Mouse (Mus musculus) ES-E14 (cell line): Measurements from ENCODE around the gene Krtap5-4.
"Not testable (repeated sequence)": the region's sequence is repeated elsewhere in the genome, so short reads cannot be mapped to it uniquely, and the experiment has no call there.

Experiments used
- HCFC1 ChIP-seq: IDR thresholded peaks from 2 replicates; pipeline ENCODE4 v1.6.1; 2012; ENCODE audit warnings: low read length, inconsistent platforms, borderline replicate concordance; ENCODE audit not compliant: insufficient read depth
- ZC3H11A ChIP-seq: IDR thresholded peaks from 2 replicates; pipeline ENCODE4 v1.6.1; 2012; ENCODE audit warnings: low read depth, mild to moderate bottlenecking, inconsistent platforms, low read length, borderline replicate concordance
- ZNF384 ChIP-seq: IDR thresholded peaks from 2 replicates; pipeline ENCODE4 v1.6.1; 2012; ENCODE audit warnings: low read depth, low read length, inconsistent platforms

- TF ChIP-seq HCFC1, ZNF384, ZC3H11A: not testable (repeated sequence)
Observed at GRCm38 (mm10) chr7:142258254-142258653, 45.1 kb upstream of the Krtap5-4 start, which contains the start of gene Gm2431.
